Mouse (Mus musculus) brain, embryonic 14.5 days (tissue): Measurements from ENCODE around the gene Mob3a. TPM values are rescaled to one million over a fixed set of nuclear protein-coding genes. Genes with fewer than 3 reads are reported as not detected.

Experiments
- DNase-seq: peaks from one replicate; pipeline ENCODE4 v3.0.0-alpha.2; 2011; ENCODE audit warnings: low read depth
- CTCF ChIP-seq: fragments of 200-500 bp; IDR thresholded peaks from 2 replicates; pipeline ENCODE4 v1.5.1; 2012; ENCODE audit warnings: inconsistent platforms, mild to moderate bottlenecking, moderate library complexity, borderline replicate concordance; ENCODE audit not compliant: insufficient read depth, insufficient read length; ENCODE audit errors: extremely low read depth
- POLR2A ChIP-seq: fragments of 200-500 bp; IDR thresholded peaks from 2 replicates; pipeline ENCODE4 v1.6.1; 2012; ENCODE audit warnings: mild to moderate bottlenecking, inconsistent platforms, borderline replicate concordance; ENCODE audit not compliant: poor library complexity, insufficient read depth, insufficient read length, severe bottlenecking; ENCODE audit errors: extremely low read depth
- polyA plus RNA-seq: library from polyadenylated mRNA; depleted of rRNA; stranded (reverse); fragments of >200 nt; gene quantifications from 2 replicates; pipeline ENCODE4 v1.2.3, GENCODE M21; 2012; rRNA removed

Gene Mob3a
- 36.9 and 47.3 TPM in 2 replicates for polyA plus RNA-seq

DNA sequence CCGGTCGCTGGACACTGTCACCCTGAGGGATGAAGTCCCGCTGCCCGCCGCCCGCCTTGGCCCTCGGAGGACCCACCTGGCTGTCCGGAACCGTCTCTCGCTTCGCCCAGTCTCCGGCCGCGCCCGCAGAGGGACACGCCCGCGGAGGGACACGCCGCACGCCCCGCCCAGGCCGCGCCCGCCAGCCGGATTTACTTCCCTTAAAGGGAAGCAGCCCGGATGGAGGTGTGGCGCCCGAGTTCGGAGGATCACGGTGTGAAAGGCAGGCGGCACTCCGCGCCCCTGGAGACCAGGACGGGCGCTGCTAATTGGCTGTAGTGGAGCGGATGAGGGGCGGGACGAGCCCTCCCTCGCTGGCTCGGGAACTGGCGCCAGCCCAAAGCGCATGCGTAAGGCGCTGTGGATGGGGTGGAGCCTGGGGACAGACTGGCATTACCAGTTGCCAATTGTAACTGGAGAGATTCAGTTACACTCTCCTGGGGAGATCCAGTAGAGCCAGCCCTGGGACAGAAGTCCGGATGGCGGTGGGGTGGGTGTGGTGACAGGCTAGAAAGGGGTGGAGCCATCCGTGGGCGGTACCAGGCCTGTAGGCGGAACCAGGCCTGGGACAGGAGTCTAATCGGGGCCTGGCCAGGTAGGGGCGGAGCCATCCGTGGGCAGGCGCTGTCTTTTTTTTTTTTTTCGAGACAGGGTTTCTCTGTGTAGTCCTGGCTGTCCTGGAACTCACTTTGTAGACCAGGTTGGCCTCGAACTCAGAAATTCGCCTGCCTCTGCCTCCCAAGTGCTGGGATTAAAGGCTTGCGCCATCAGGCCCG is at the start of gene Mob3a, which contains the start of gene Izumo4:
Gene Mob3a (minus strand): TSS at position 257 of the 815 bp plus-strand sequence.
Gene Izumo4 (plus strand): TSS at position 464 of the 815 bp plus-strand sequence.
- peak; percentile 100 for DNase-seq
- peak; percentile 72 for TF ChIP-seq POLR2A
- no peak for TF ChIP-seq CTCF

DNA sequence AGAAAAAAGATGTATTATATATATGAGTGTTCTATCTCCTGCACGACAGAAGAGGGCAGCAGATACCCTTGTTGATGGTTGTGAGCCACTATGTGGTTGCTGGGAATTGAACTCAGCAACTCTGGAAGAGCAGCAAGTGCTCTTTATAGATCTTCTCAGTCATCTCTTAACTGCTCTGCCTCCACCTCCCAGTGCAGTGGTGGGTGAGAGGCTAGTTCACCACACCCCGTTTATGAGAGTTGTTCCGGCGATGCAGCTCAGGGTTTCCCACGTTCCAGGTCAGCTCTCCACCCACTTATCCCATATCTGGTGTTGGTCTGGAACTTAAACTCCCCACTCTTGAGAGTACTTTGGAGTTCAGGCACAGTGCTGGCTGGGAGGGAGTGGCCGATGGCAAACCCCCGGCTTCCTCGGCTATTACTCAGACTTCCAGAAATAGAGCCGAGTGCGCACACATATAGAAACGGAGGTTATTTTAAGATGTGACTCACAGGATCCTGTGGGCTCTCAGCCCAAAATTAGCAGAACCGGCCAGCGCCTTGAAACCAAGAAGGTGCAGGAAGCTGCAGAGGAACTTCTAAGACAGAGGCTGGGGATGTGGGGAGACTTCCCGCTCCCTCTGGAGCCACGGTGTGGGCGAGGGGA is 49.5 kb upstream of the Mob3a start:
- DNase-seq: no peak
- TF ChIP-seq CTCF (peak; percentile 20; the same call in 1 of the 2 replicates), POLR2A (no peak)

DNA sequence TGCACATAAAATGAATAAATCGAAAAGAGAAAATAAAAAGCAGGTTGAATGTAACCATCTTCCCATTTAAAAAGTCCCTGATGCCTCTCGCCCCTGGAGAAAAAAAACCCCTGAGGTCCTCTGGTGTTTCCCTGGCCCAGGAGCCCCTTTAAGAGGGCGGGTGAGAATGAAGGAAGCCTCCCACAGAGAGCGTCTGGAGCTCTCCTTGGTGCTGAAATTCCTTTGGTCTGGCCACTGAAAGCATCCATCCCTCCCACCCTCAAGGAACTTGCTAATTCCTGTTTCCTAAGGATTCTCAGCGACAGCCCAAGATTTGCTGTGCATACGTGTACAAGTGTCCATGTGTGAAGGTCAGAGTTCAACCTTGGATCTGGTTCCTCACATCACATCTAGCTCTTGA is 46.8 kb upstream of the Mob3a start:
- no peak for TF ChIP-seq POLR2A
- TF ChIP-seq CTCF: no peak
- peak; percentile 40 for DNase-seq

DNA sequence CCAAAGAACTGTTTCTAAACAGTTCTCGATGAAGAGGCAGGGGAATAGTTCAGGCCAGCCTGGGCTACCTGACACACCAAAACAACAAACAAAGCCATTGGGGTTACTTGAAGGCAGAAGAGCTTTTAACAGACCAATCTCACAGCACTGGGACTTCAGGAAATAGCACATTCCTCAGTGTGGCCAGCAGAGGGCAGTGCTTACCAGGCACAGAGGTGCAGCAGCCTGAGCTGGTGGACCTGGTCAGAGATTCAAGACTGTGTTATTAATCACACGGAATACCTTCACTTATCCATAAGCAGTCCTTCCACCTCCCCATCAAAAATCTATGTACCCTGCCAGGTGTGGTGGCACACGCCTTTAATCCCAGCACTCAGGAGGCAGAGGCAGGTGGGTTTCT is 45.6 kb upstream of the Mob3a start:
- TF ChIP-seq POLR2A (no peak), CTCF (peak; percentile 98)
- DNase-seq: peak; percentile 89

DNA sequence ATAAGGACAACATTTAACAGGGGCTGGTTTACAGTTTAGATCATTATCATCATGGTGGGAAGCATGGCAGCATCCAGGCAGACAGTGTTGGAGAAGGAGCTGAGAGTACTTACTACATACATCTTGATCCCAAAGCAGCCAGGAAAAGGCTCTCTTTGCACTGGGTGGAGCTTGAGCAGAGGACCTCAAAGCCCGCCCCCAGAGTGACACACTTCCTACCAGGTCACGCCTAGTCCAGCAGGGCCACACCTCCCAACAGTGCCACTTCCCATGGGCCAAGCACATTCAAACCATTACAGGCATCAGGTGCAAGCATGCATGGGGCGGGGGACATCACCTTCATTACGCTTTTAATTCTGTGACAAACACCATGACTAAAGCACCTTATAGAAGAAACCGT is 42.5 kb upstream of the Mob3a start:
- no peak for TF ChIP-seq CTCF
- DNase-seq: no peak

DNA sequence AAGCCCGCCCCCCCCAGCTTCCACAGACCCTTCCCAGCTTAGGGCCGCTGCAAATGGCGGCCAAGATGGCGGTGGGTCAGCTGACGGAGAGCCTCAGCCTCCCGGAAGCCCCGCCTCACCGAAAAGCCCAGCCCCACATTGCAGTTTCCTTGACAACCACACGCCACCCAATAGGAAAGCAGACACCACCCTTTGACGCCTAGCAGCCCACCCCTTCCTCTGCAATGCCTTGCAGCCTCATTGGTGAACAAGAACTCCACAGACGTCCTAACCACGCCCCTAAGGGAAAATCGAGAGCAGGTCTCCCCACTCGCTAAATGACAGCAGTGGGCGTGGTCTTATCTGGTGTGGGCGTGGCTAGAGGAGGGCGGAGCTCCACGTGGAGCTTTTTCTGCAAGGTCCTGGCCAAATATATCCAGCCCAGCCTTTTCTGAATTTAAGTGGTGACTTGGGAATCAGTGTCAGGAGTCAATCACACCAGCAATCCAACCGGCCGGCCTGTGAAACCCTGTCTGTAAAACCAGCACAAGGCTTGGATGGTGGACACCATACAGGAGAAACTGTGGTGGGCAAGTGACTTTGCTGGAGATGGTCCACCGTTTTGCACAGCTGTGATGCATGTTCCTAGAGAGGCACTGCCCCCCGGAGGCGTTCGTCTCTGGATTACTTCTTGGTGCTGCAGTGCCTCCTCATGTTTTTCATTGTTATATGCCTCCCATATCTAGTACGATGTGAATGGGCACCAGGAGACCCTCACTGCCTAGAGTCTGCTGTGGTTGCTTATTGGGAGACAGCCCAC is 40.6 kb upstream of the Mob3a start, which contains the start of gene Ap3d1:
Gene Ap3d1 (minus strand): TSS at position 85 of the 799 bp plus-strand sequence.
- peak; percentile 100 for DNase-seq
- TF ChIP-seq POLR2A (peak; percentile 74; the same call in 1 of the 2 replicates), CTCF (no peak)

DNA sequence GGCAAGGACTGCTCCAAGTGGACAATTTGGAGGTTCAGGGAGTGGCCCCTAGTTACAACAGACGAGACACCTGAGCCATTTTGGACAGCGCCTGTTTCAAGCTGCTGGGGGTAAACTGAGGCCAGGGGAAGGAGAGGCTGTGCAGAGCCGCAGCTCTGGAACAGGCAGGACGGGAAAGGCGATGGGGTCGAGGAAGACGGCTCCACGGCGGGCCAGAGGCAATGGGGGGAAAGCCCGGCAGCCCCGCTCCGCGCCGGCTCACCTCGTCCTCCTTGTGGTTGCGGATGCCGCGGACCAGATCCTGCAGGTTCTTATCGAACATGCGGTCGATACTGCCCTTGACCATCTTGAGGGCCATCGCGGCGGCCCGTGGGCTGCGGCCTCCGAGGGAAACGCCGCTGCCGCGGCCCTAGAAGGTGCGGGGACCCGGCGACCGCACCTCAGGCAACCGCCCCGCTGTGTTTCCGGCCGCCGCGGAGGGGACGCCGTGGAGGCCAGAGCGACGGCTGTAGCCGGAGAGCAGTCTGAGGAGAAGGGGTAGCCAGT is 39.9 kb upstream of the Mob3a start:
- TF ChIP-seq POLR2A (no peak), CTCF (no peak)
- no peak for DNase-seq

DNA sequence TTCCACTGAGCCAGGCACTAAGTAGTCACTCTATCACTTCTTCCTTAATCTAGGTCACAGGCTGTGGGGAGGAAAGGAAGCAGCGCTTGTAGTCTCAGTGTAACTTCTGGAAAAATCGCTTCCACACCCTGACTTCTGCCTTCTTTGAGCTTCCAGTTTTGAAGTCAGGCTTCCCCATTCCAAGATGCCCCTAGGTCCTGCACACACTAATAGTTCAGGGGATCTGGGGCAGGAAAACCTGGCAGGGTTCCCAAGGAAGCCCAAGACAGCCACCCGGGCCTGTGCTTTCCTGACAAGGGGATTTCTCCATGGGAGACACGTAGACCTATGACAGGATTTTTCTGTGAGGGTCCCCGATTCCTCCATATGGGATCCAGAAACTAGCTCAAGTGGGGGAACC is 39.4 kb upstream of the Mob3a start:
- no peak for TF ChIP-seq POLR2A
- TF ChIP-seq CTCF: no peak
- DNase-seq: no peak

DNA sequence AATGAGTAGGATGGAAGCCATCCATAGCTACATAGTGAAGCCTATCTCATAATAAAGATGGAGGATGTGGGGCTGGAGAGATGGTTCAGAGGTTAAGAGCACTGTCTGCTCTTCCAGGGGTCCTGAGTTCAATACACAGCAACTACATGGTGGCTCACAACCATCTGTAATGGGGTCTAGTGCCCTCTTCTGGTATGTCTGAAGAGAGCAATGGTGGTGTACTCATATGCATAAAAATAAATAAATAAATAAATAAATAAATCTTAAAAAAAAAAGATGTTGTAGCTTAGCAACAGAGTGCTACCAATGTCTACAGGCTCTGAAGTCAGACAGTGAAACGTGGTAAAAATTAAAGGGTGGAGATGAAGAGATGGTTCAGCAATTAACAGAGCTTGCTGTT is 36.9 kb upstream of the Mob3a start:
- TF ChIP-seq CTCF (peak; percentile 7; the same call in 1 of the 2 replicates), POLR2A (no peak)
- DNase-seq: no peak

DNA sequence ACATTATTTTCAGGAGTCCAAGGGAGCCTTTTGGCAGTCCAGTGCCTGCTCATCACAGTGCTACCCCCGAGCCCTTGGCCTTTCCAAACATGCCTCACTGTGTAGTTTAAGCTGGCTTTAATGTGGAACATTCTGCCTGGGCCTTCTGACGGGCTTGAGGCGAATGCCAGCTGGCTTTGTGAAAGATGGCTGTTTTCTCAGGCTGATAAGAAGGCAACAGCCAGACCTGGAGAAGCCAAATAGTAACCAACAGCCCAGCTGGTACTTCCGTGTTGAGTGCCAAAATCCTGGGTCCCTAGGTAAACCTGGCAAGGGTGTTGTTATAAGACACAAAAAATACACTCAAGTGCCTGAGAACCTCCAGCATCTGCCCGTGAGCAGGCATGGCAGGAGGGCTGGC is 35.0 kb upstream of the Mob3a start:
- TF ChIP-seq CTCF: no peak
- TF ChIP-seq POLR2A: no peak
- DNase-seq: peak; percentile 61
